Mouse (Mus musculus) embryonic fibroblast, embryonic 13.5 days (primary cell): Measurements from ENCODE around the gene Ap1ar. TPM values are rescaled to one million over a fixed set of nuclear protein-coding genes. Genes with fewer than 3 reads are reported as not detected.

ENCODE experiments used
- H3K27ac ChIP-seq: 2 replicates; pipeline ENCODE4 v1.5.1; 2012; ENCODE audit warnings: low read length, control low read depth, inconsistent platforms; ENCODE audit not compliant: insufficient read depth
- H3K4me1 ChIP-seq: 2 replicates; pipeline ENCODE4 v1.6.1; 2011; ENCODE audit warnings: low read length; ENCODE audit not compliant: control insufficient read depth, insufficient read depth
- H3K4me3 ChIP-seq: 2 replicates; pipeline ENCODE4 v1.5.1; 2011; ENCODE audit warnings: mild to moderate bottlenecking, control low read depth, low read length; ENCODE audit not compliant: insufficient read depth
- CTCF ChIP-seq: IDR thresholded peaks from 2 replicates; pipeline ENCODE4 v1.5.1; 2011; ENCODE audit warnings: mild to moderate bottlenecking, control low read depth, low read length, moderate library complexity, borderline replicate concordance; ENCODE audit not compliant: insufficient read depth
- POLR2A ChIP-seq: IDR thresholded peaks from 2 replicates; pipeline ENCODE4 v1.6.1; 2011; ENCODE audit warnings: low read depth, mild to moderate bottlenecking, control low read depth, low read length, moderate library complexity
- polyA plus RNA-seq: library from polyadenylated mRNA; stranded (reverse); fragments of >200 nt; gene quantifications from 2 replicates; pipeline ENCODE4 v1.2.4, GENCODE M21; 2011; ENCODE audit warnings: low read depth; ENCODE audit not compliant: missing spikeins, insufficient read length

Gene Ap1ar
- polyA plus RNA-seq, 1 experiment = 40.7 TPM

DNA sequence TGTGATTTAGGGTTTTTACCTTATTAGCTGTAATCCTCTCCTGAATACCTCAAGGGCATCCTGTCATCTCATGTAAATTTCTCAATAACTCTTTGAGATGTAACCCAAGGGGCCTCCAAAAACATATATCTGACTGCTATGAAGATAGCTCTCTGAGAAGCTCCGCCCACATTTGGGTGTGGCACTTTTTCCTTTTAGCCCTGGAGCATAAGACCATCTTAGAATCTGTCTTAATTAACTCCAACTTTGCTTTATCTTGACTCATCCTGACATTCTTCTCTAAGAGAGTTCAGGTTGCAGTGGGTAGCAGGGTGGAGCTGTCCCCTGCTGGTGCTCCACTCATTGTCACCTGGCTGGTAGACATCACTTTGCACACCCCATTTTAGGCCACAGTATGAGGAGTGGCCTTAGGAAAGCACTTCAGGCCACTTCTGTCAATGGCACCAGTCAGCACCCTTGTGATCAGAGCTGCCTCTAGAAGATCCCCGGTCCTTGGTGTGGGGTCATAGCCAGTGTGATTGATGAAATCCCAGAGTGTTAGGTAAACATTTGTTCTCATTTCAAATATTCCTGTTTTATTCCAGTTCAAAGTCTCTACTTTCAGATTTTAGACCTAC is 6.1 kb upstream of the Ap1ar start:
- H3K4me3 ChIP-seq = no peak overlapping the region
- H3K27ac ChIP-seq = no peak overlapping the region
- TF ChIP-seq POLR2A = no peak
- H3K4me1 ChIP-seq = no peaks in the 10 kb centered on the region

DNA sequence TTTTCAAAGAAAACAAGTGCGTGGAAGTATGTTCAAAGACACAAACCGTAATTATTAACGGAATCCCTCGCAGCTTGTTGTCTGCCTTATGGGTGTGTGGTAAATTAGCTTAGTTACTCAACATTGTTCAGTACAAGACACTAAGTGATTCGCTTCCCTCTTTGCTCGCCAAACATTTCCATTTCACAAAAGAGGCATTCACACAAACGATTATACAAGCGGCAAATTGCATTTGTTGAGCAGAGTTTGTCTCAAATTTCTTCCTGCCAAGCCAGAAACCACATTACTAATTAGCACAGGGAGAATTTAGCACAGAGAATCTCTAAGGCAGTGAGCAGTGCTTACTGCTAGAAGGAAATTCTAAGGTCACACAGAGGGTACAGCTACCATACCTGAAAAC is 4.6 kb upstream of the Ap1ar start:
- Histone ChIP-seq H3K4me3 (no peak overlapping the region), H3K4me1 (no peaks in the 10 kb centered on the region), H3K27ac (no peak overlapping the region)
- TF ChIP-seq POLR2A (no peak), CTCF (no peak)

DNA sequence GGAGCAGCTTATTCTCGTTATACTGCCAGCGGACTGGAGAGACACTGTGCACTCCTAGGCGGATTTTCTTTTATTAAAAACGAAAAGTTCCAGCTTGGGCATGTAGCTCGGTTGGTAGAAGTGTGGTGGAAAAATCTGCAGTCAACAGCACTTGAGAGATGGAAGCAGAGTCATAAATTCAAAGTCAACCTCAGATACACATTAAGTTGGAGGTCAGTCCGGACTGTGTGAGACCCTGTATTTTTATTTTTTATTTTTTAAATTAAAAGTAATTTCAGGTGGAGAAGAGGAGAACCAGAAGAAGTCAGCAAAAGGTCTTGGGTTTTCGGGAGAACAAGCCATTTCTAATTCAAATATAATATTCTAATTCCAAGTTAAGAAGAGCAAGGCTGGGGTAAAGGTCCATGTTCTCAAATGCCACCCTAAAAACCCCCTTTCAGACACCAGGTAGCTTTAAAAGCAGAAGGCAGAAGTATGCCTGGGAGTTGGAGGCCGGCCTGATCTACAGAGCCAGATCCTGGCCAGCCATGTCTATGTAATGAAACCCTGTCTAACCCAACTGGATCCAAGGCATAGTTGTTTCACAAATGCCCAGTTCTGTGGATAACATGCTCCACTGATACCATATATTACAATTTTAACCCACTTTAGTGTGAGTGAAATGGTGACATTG is 785 bp upstream of the Ap1ar start:
- TF ChIP-seq POLR2A (no peak), CTCF (no peak)

DNA sequence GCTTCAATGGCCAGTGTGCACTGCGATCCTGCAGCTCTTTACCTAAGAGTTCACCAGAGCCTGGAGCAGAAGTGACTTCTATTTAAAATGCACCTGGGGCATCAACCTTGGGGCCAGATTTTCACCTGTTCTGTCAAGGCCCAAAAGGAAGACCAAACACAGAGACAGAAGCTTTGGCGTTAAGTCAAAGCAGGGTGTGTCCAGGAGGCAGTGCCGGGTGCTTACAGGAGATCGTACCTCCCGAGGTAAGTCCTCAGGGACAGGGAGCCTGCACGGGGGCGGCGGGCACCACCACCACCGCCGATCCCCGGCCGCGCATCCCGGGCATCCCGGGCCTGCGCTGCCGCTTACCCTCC is 547 bp downstream of the Ap1ar start:
- H3K27ac ChIP-seq = no peak overlapping the region

More for the DNA sequence above, 785 bp upstream of the Ap1ar start:
- peaks cover 4% of the 10 kb centered on the region for H3K4me1 ChIP-seq
- H3K27ac ChIP-seq = peak overlapping the region; percentile 55
- peak overlapping the region; percentile 56 for H3K4me3 ChIP-seq

DNA sequence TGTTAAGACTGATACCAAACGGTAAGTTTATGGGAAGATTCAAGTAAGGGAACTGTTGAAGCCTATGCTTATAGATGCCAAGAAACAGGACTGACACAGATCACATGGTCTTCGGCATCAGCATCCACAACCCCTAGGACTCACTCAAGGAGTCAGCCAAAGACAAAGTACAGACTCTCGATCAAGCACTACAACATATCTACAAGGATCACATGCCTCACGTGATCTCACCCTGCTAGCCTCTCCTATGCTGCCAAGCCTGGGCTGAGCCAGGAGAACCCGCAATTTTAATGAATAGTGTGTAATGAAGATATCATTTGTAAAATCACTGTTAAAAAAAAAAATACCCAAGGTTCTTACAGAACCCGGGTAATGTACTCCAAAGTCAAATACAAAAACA is 1.7 kb downstream of the Ap1ar start:
- no peak for TF ChIP-seq POLR2A
- TF ChIP-seq CTCF = no peak
- H3K27ac ChIP-seq = no peak overlapping the region

More for the DNA sequence above, 547 bp downstream of the Ap1ar start:
- Histone ChIP-seq H3K4me1 (peaks cover 4% of the 10 kb centered on the region), H3K4me3 (peak overlapping the region; percentile 72)
- no peak for TF ChIP-seq CTCF
- TF ChIP-seq POLR2A = no peak

DNA sequence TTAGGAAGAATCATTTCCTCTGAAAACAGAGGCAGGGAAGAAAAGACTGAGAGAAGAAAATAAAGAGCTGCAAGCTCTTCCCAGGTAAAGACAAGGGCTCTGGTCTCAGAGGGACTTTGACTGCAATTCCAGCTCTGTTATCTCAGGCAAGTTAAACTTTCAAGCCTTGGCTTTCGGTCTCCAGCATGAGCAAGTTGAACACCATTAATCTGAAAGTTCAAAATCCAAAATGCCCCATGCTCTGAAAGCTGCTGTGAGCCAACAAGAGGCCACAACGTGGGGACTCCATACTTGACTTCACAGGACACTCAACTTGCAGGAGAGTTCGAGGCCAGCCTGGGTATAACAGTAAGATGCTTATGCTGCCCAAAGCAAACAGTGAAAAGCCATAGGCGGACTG is 3.3 kb downstream of the Ap1ar start:
- no peak overlapping the region for H3K27ac ChIP-seq
- no peak overlapping the region for H3K4me3 ChIP-seq
- TF ChIP-seq POLR2A = no peak
- TF ChIP-seq CTCF = no peak
- peaks cover 4% of the 10 kb centered on the region for H3K4me1 ChIP-seq

More for the DNA sequence above, 1.7 kb downstream of the Ap1ar start:
- H3K4me3 ChIP-seq = no peak overlapping the region
- H3K4me1 ChIP-seq = peaks cover 4% of the 10 kb centered on the region

DNA sequence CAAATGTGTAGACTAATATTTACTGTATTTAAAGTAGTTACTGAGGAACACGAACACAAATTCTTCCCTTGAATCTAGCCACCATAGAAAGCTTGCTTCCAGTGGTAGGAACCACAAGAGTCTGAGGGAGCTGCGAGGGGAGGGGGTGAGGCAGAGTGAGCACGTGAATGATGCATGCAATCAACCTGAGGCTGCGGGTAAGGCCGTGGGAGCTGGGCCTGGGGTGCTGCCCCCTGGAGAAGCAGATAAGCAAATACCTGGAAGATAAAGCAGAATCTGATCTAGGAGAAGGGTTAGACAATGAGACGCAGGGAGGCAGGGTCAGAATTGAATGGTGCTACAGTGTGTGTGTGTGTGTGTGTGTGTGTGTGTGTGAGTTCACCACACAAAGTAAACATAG is 6.2 kb downstream of the Ap1ar start:
- no peak for TF ChIP-seq POLR2A
- TF ChIP-seq CTCF = no peak
- H3K4me3 ChIP-seq = no peak overlapping the region
- no peak overlapping the region for H3K27ac ChIP-seq
- H3K4me1 ChIP-seq = peaks cover 4% of the 10 kb centered on the region

DNA sequence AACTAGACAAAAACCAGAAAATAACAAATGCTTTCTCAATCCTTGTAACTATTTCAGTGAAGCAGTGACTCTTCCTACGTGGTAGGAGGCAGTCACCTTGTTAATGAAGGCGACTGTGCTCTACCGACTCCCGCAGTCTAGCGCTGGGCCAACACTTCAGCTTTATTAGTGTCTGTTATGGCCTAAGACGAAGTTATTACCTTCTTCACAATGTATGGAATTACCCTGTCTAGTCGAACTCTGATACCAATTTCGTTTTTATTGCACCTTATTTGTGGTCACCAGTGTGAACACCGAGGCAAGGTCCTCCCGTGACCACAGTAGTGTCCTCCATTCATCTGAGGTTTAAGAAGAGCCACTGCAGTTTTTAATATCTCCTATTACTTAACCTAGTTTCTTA is 7.1 kb downstream of the Ap1ar start:
- H3K4me1 ChIP-seq = no peaks in the 10 kb centered on the region; the same call in 1 of the 2 replicates
- no peak overlapping the region for H3K4me3 ChIP-seq
- no peak overlapping the region for H3K27ac ChIP-seq
- no peak for TF ChIP-seq POLR2A
- no peak for TF ChIP-seq CTCF

DNA sequence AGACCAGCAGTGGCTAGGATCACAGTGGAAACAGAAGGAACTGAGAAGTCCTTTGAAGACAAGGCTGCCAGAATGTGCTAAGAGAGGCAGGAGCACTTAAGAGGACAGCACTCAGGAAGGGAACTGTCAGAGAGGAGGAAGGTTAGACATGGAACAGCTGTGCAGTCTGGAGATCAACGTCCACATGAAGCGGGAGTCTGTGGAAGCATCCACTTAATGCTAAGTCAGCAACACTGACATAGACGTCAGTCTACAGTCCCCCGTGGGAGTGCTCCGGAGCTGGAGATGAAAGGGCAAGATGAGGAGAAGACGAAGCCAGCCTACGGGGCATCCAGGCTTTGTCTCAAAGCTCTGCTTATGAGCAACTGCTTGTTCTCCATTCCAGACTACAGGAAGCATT is 10.2 kb downstream of the Ap1ar start:
- TF ChIP-seq CTCF = no peak
- no peak for TF ChIP-seq POLR2A
- H3K4me3 ChIP-seq = no peak overlapping the region
- no peaks in the 10 kb centered on the region for H3K4me1 ChIP-seq
- no peak overlapping the region for H3K27ac ChIP-seq

DNA sequence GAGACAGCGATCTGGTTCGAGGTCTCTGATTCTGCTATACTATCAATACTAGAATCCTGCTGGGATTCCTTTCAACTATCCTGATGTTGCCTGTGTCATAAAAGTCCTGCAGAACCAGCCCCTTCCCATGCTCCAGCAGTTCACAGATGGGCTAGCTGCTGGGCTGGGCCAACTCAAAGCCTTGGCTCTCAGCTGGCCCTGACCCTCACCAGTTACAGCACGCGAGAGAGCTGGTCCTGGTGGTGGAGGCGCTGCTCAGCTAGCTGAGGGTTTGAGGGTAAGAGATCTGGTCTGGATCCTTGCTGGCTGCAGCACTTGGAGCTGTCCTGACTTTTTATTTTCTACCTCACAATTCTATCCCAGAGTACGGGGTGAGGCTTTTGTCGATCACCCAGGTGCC is 10.8 kb downstream of the Ap1ar start:
- no peaks in the 10 kb centered on the region for H3K4me1 ChIP-seq
- no peak overlapping the region for H3K4me3 ChIP-seq
- TF ChIP-seq POLR2A = no peak
- TF ChIP-seq CTCF = no peak
- no peak overlapping the region for H3K27ac ChIP-seq
